Mouse (Mus musculus) embryonic facial prominence, embryonic 10.5 days (tissue): ENCODE data around the gene 4930455H04Rik. TPM values are rescaled to one million over a fixed set of nuclear protein-coding genes. Genes with fewer than 3 reads are reported as not detected.

ENCODE experiments used
- DNase-seq: peaks from one replicate; pipeline ENCODE4 v3.0.0-alpha.2; 2017; ENCODE audit warnings: low spot score
- H3K27ac ChIP-seq: fragments of 300-500 bp; sonication (generic); replicated peaks from 2 replicates; pipeline ENCODE4 v1.5.1; 2016; ENCODE audit warnings: mild to moderate bottlenecking
- H3K27me3 ChIP-seq: fragments of 300-500 bp; sonication (generic); replicated peaks from 2 replicates; pipeline ENCODE4 v1.6.1; 2016; ENCODE audit warnings: low read depth, mild to moderate bottlenecking; ENCODE audit not compliant: poor library complexity, severe bottlenecking
- H3K36me3 ChIP-seq: fragments of 300-500 bp; sonication (generic); replicated peaks from 2 replicates; pipeline ENCODE4 v1.6.1; 2016; ENCODE audit warnings: mild to moderate bottlenecking, moderate library complexity
- H3K4me1 ChIP-seq: fragments of 300-500 bp; sonication (generic); 2 replicates; pipeline ENCODE4 v1.6.1; 2016
- H3K4me3 ChIP-seq: fragments of 300-500 bp; sonication (generic); 2 replicates; pipeline ENCODE4 v1.5.1; 2016; ENCODE audit warnings: mild to moderate bottlenecking, moderate library complexity
- H3K9me3 ChIP-seq: fragments of 300-500 bp; sonication (generic); 2 replicates; pipeline ENCODE4 v1.6.1; 2016; ENCODE audit warnings: mild to moderate bottlenecking
- WGBS: fragments of 180-500 bp; shearing (Covaris S2); methylation state at CpG from one replicate; pipeline ENCODE4 v1.1.7; 2016; 5-methylcytosine and 5-hydroxymethylcytosine counted together
- polyA plus RNA-seq: library from polyadenylated mRNA; unstranded; fragments of >200 nt; fragmentation: Nextera tagmentation; extraction: Ambion mirVana; gene quantifications from 2 replicates; pipeline ENCODE4 v1.2.1, GENCODE M21; 2016

4930455H04Rik gene
- polyA plus RNA-seq, 1 experiment from 2014 or later = not detected

- H3K27ac ChIP-seq = no peak overlapping the region
- WGBS = 88% methylated on average over 3 of the region's 3 CpGs
- H3K4me3 ChIP-seq = no peak overlapping the region
- DNase-seq = no peak
- no peaks in the 10 kb centered on the region for H3K9me3 ChIP-seq
- H3K36me3 ChIP-seq = no peaks in the 10 kb centered on the region
- H3K4me1 ChIP-seq = no peaks in the 10 kb centered on the region
- no peaks in the 10 kb centered on the region for H3K27me3 ChIP-seq
These were observed 52.3 kb downstream of the 4930455H04Rik start for GRCm38 (mm10) chr3:117020319-117020718.

GRCm38 (mm10) chr3:117021907-117022306 lies 53.8 kb downstream of the 4930455H04Rik start:
- H3K4me1 ChIP-seq = no peaks in the 10 kb centered on the region
- WGBS = 73% methylated on average over 7 of the region's 7 CpGs
- no peaks in the 10 kb centered on the region for H3K27me3 ChIP-seq

DNA sequence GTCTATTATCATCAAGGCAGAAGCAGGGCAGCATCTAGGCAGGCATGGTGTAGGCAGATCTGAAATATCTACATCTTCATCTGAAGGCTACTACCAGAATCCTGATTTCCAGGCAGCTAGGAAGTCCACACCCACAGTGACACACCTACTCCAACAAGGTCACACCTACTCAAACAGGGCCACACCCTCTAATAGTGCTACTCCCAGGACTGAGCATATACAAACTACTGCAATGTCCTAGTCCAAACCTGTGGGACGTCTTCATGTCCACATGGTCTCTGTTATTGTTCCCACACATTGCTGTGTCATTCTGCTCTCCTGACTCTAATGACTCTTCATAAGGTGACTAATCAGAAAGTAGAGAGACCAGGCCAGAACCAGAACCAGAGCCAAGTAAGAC lies 56.0 kb downstream of the 4930455H04Rik start:
- Histone ChIP-seq H3K4me3 (no peak overlapping the region), H3K27ac (no peak overlapping the region), H3K4me1 (no peaks in the 10 kb centered on the region), H3K9me3 (no peaks in the 10 kb centered on the region), H3K27me3 (no peaks in the 10 kb centered on the region), H3K36me3 (no peaks in the 10 kb centered on the region)
- WGBS = 81% methylated on average over 1 of the region's 1 CpGs
- no peak for DNase-seq

More at GRCm38 (mm10) chr3:117021907-117022306, 53.8 kb downstream of the 4930455H04Rik start:
- no peak overlapping the region for H3K4me3 ChIP-seq
- H3K27ac ChIP-seq = no peak overlapping the region
- H3K9me3 ChIP-seq = no peaks in the 10 kb centered on the region
- DNase-seq = no peak
- H3K36me3 ChIP-seq = no peaks in the 10 kb centered on the region

GRCm38 (mm10) chr3:117024557-117024956 lies 56.5 kb downstream of the 4930455H04Rik start:
- no peaks in the 10 kb centered on the region for H3K9me3 ChIP-seq
- H3K4me1 ChIP-seq = no peaks in the 10 kb centered on the region
- 74% methylated on average over 5 of the region's 5 CpGs for WGBS
- H3K36me3 ChIP-seq = no peaks in the 10 kb centered on the region
- H3K27ac ChIP-seq = no peak overlapping the region
- DNase-seq = no peak
- H3K4me3 ChIP-seq = no peak overlapping the region
- no peaks in the 10 kb centered on the region for H3K27me3 ChIP-seq

GRCm38 (mm10) chr3:117025421-117025820 lies 57.4 kb downstream of the 4930455H04Rik start:
- Histone ChIP-seq H3K36me3 (no peaks in the 10 kb centered on the region), H3K4me3 (no peak overlapping the region), H3K27ac (no peak overlapping the region), H3K4me1 (no peaks in the 10 kb centered on the region), H3K27me3 (no peaks in the 10 kb centered on the region), H3K9me3 (no peaks in the 10 kb centered on the region)
- no peak for DNase-seq
- WGBS = 85% methylated on average over 3 of the region's 3 CpGs

Other genes with a start within 250 kb of the 4930455H04Rik start
- gene Agl, start 160.1 kb upstream of the 4930455H04Rik start, polyA plus RNA-seq = 9.9 and 10.2 TPM in 2 replicates
- 13.8 and 15.1 TPM in 2 replicates for gene Frrs1, start 108.8 kb upstream of the 4930455H04Rik start, polyA plus RNA-seq
- gene Palmd, start 720 bp downstream of the 4930455H04Rik start, polyA plus RNA-seq = 0.88 and 1.5 TPM in 2 replicates